Mouse (Mus musculus) MEL (cell line): ENCODE measurements around the gene Cux1. TPM values are rescaled to one million over a fixed set of nuclear protein-coding genes. Genes with fewer than 3 reads are reported as not detected.

Source experiments
- DNase-seq: peaks from one replicate; pipeline ENCODE4 v3.0.0; 2011; ENCODE audit warnings: low read depth, low spot score
- H3K27ac ChIP-seq: 2 replicates; pipeline ENCODE4 v1.5.1; 2012; ENCODE audit warnings: low read depth, mild to moderate bottlenecking, control low read depth, low read length, moderate library complexity; ENCODE audit not compliant: control insufficient read depth
- H3K27me3 ChIP-seq, 2 experiments: fragments of 150-350 bp in 1 of 2; sonication (generic) in 1 of 2; 2 replicates each; pipeline ENCODE4 v1.6.1; 2012; ENCODE audit warnings: low read length in 2 of 2, mild to moderate bottlenecking in 2 of 2, improper control_type of control experiment in 1 of 2, moderate library complexity in 1 of 2; ENCODE audit not compliant: insufficient read depth in 2 of 2, control insufficient read depth in 1 of 2
- H3K36me3 ChIP-seq, 2 experiments: 2 replicates each; pipeline ENCODE4 v1.6.1; 2012 to 2014; ENCODE audit warnings: low read length in 2 of 2, improper control_type of control experiment in 1 of 2, inconsistent platforms in 1 of 2, mild to moderate bottlenecking in 1 of 2; ENCODE audit not compliant: insufficient read depth in 2 of 2, control insufficient read depth in 1 of 2
- H3K4me1 ChIP-seq, 2 experiments: fragments of 150-350 bp in 1 of 2; sonication (generic) in 1 of 2; 2 replicates each; pipeline ENCODE4 v1.6.1; 2012; ENCODE audit warnings: low read length in 2 of 2, improper control_type of control experiment in 1 of 2, mild to moderate bottlenecking in 1 of 2; ENCODE audit not compliant: insufficient read depth in 2 of 2, control insufficient read depth in 1 of 2
- H3K4me3 ChIP-seq, 2 experiments: fragments of 150-350 bp in 1 of 2; sonication (generic) in 1 of 2; 2 replicates each; pipeline ENCODE4 v1.5.1; 2012; ENCODE audit warnings: low read depth in 2 of 2, low read length in 2 of 2, mild to moderate bottlenecking in 2 of 2, moderate library complexity in 2 of 2, control low read depth in 1 of 2, improper control_type of control experiment in 1 of 2; ENCODE audit not compliant: control insufficient read depth in 1 of 2, insufficient read depth in 1 of 2
- H3K79me2 ChIP-seq: 2 replicates; pipeline ENCODE4 v1.6.1; 2012; ENCODE audit warnings: mild to moderate bottlenecking, low read length, moderate library complexity; ENCODE audit not compliant: control insufficient read depth, poor library complexity, insufficient read depth
- H3K9ac ChIP-seq: 2 replicates; pipeline ENCODE4 v1.6.1; 2012; ENCODE audit warnings: low read depth, mild to moderate bottlenecking, control low read depth, low read length, moderate library complexity; ENCODE audit not compliant: control insufficient read depth, poor library complexity, severe bottlenecking
- H3K9me3 ChIP-seq: fragments of 150-350 bp; sonication (generic); replicated peaks from 2 replicates; pipeline ENCODE4 v1.6.1; 2012; ENCODE audit warnings: mild to moderate bottlenecking, low read length, improper control_type of control experiment, moderate library complexity; ENCODE audit not compliant: insufficient read depth
- BHLHE40 ChIP-seq: IDR thresholded peaks from 2 replicates; pipeline ENCODE4 v1.6.1; 2012; ENCODE audit warnings: low read depth, mild to moderate bottlenecking, inconsistent platforms, low read length, improper control_type of control experiment, borderline replicate concordance
- CHD1 ChIP-seq: IDR thresholded peaks from 2 replicates; pipeline ENCODE4 v1.6.1; 2012; ENCODE audit warnings: low read depth, mild to moderate bottlenecking, inconsistent platforms, low read length, improper control_type of control experiment
- CTCF ChIP-seq, 3 experiments: IDR thresholded peaks in 2 of 3; conservative IDR thresholded peaks in 1 of 3; 2 replicates each; pipeline ENCODE4 v1.5.1; 2011 to 2012; ENCODE audit warnings: low read length in 3 of 3, low read depth in 2 of 3, mild to moderate bottlenecking in 2 of 3, improper control_type of control experiment in 1 of 3, inconsistent platforms in 1 of 3, mixed read lengths in 1 of 3, moderate library complexity in 1 of 3; ENCODE audit not compliant: control insufficient read depth in 1 of 3, insufficient read depth in 1 of 3, poor library complexity in 1 of 3, severe bottlenecking in 1 of 3
- ELF1 ChIP-seq: IDR thresholded peaks from 2 replicates; pipeline ENCODE4 v1.6.1; 2014; ENCODE audit warnings: low read depth, mild to moderate bottlenecking, inconsistent platforms, low read length, improper control_type of control experiment, moderate library complexity
- EP300 ChIP-seq, 2 experiments: IDR thresholded peaks; 2 replicates each; pipeline ENCODE4 v1.6.1; 2011; ENCODE audit warnings: improper control_type of control experiment in 2 of 2, low read length in 2 of 2, low read depth in 1 of 2, mild to moderate bottlenecking in 1 of 2
- GABPA ChIP-seq: IDR thresholded peaks from 2 replicates; pipeline ENCODE4 v1.6.1; 2012; ENCODE audit warnings: low read depth, mild to moderate bottlenecking, inconsistent platforms, low read length, improper control_type of control experiment, moderate library complexity
- HCFC1 ChIP-seq: IDR thresholded peaks from 2 replicates; pipeline ENCODE4 v1.6.1; 2012; ENCODE audit warnings: low read depth, mild to moderate bottlenecking, inconsistent platforms, low read length, improper control_type of control experiment, moderate library complexity
- JUND ChIP-seq: IDR thresholded peaks from 2 replicates; pipeline ENCODE4 v1.6.1; 2011; ENCODE audit warnings: low read depth, mild to moderate bottlenecking, improper control_type of control experiment, low read length
- MAX ChIP-seq: IDR thresholded peaks from 2 replicates; pipeline ENCODE4 v1.6.1; 2011; ENCODE audit warnings: low read length, improper control_type of control experiment
- MAZ ChIP-seq: IDR thresholded peaks from 2 replicates; pipeline ENCODE4 v1.6.1; 2012; ENCODE audit warnings: low read depth, mild to moderate bottlenecking, inconsistent platforms, low read length, improper control_type of control experiment
- MEF2A ChIP-seq: IDR thresholded peaks from 2 replicates; pipeline ENCODE4 v1.6.1; 2014; ENCODE audit warnings: low read depth, mild to moderate bottlenecking, inconsistent platforms, low read length, improper control_type of control experiment; ENCODE audit not compliant: poor library complexity, insufficient replicate concordance, severe bottlenecking; ENCODE audit errors: extremely low read depth
- MXI1 ChIP-seq: IDR thresholded peaks from 2 replicates; pipeline ENCODE4 v1.6.1; 2011; ENCODE audit warnings: mild to moderate bottlenecking, low read depth, low read length, improper control_type of control experiment
- MYC ChIP-seq: IDR thresholded peaks from 2 replicates; pipeline ENCODE4 v1.6.1; 2011; ENCODE audit warnings: low read depth, mild to moderate bottlenecking, low read length, improper control_type of control experiment, moderate library complexity
- NELFE ChIP-seq: IDR thresholded peaks from 2 replicates; pipeline ENCODE4 v1.6.1; 2011; ENCODE audit warnings: low read depth, low read length, improper control_type of control experiment
- NRF1 ChIP-seq: IDR thresholded peaks from 2 replicates; pipeline ENCODE4 v1.6.1; 2014; ENCODE audit warnings: low read depth, mild to moderate bottlenecking, inconsistent platforms, low read length, improper control_type of control experiment, moderate library complexity; ENCODE audit not compliant: poor library complexity, insufficient read depth, severe bottlenecking
- POLR2A ChIP-seq, 2 experiments: IDR thresholded peaks; 2 replicates each; pipeline ENCODE4 v1.6.1; 2011 to 2012; ENCODE audit warnings: low read length in 2 of 2, mild to moderate bottlenecking in 2 of 2, control low read depth in 1 of 2, improper control_type of control experiment in 1 of 2, low read depth in 1 of 2, moderate library complexity in 1 of 2; ENCODE audit not compliant: control insufficient read depth in 1 of 2, insufficient read depth in 1 of 2, poor library complexity in 1 of 2
- RAD21 ChIP-seq: IDR thresholded peaks from 2 replicates; pipeline ENCODE4 v1.6.1; 2011; ENCODE audit warnings: mild to moderate bottlenecking, low read depth, low read length, improper control_type of control experiment
- RCOR1 ChIP-seq: IDR thresholded peaks from 2 replicates; pipeline ENCODE4 v1.6.1; 2012; ENCODE audit warnings: low read depth, mild to moderate bottlenecking, inconsistent platforms, low read length, improper control_type of control experiment
- TAL1 ChIP-seq: IDR thresholded peaks from 2 replicates; pipeline ENCODE4 v1.6.1; 2012; ENCODE audit warnings: mild to moderate bottlenecking, inconsistent platforms, low read length, moderate library complexity, mixed read lengths
- TBP ChIP-seq: IDR thresholded peaks from 2 replicates; pipeline ENCODE4 v1.8.0; 2011; ENCODE audit warnings: low read depth, low read length, improper control_type of control experiment
- TCF12 ChIP-seq: IDR thresholded peaks from 2 replicates; pipeline ENCODE4 v1.6.1; 2014; ENCODE audit warnings: low read depth, mild to moderate bottlenecking, inconsistent platforms, low read length, improper control_type of control experiment, moderate library complexity
- UBTF ChIP-seq: IDR thresholded peaks from 2 replicates; pipeline ENCODE4 v1.6.1; 2012; ENCODE audit warnings: low read depth, mild to moderate bottlenecking, inconsistent platforms, low read length, improper control_type of control experiment, moderate library complexity, borderline replicate concordance; ENCODE audit not compliant: insufficient read depth
- USF2 ChIP-seq, 2 experiments: IDR thresholded peaks; 2 replicates each; pipeline ENCODE4 v1.6.1; 2011 to 2012; ENCODE audit warnings: improper control_type of control experiment in 2 of 2, low read length in 2 of 2, borderline replicate concordance in 1 of 2, inconsistent platforms in 1 of 2, low read depth in 1 of 2, mild to moderate bottlenecking in 1 of 2; ENCODE audit not compliant: insufficient read depth in 1 of 2
- ZC3H11A ChIP-seq: IDR thresholded peaks from 2 replicates; pipeline ENCODE4 v1.6.1; 2012; ENCODE audit warnings: low read depth, mild to moderate bottlenecking, inconsistent platforms, low read length, improper control_type of control experiment
- ZKSCAN1 ChIP-seq: IDR thresholded peaks from 2 replicates; pipeline ENCODE4 v1.6.1; 2012; ENCODE audit warnings: low read depth, mild to moderate bottlenecking, inconsistent platforms, low read length, improper control_type of control experiment, moderate library complexity
- ZMIZ1 ChIP-seq: IDR thresholded peaks from 2 replicates; pipeline ENCODE4 v1.6.1; 2012; ENCODE audit warnings: low read depth, mild to moderate bottlenecking, inconsistent platforms, low read length, improper control_type of control experiment, moderate library complexity
- polyA plus RNA-seq, 2 experiments: library from polyadenylated mRNA; stranded (reverse) in 1 of 2; unstranded in 1 of 2; fragments of >175 nt in 1 of 2; fragments of >200 nt in 1 of 2; gene quantifications; 2 replicates each; pipeline versions ENCODE4 v1.2.1 to v1.2.4; 2012; ENCODE audit warnings: low replicate concordance in 2 of 2, low read depth in 1 of 2; ENCODE audit not compliant: insufficient read length in 2 of 2, insufficient read depth in 1 of 2, missing spikeins in 1 of 2
- total RNA-seq: library from RNA; depleted of rRNA; stranded (reverse); fragments of 300-350 nt; gene quantifications from 2 replicates; pipeline ENCODE4 v1.2.3, GENCODE M21; 2012

The Cux1 gene
- total and polyA plus RNA-seq, 3 experiments, result 71.1 to 104 TPM; not detected in 1

- H3K27me3 ChIP-seq, result no peaks in the 10 kb centered on the region
- no peaks in the 10 kb centered on the region for H3K4me1 ChIP-seq
- no peaks in the 10 kb centered on the region for H3K9me3 ChIP-seq
- H3K79me2 ChIP-seq, result no peaks in the 10 kb centered on the region
- H3K27ac ChIP-seq, result no peak overlapping the region
- no peak overlapping the region for H3K9ac ChIP-seq
- DNase-seq, result no peak
- TF ChIP-seq NELFE (no peak), POLR2A (IDR thresholded peaks at IDR 0.05; ENCODE audit: control insufficient read depth in 1 of 2, insufficient read depth in 1 of 2, low read depth in 1 of 2, low read length in 2 of 2, poor library complexity in 1 of 2) (no peak), MXI1 (no peak), TCF12 (no peak), UBTF (no peak), TBP (no peak), MAX (no peak), HCFC1 (no peak), ELF1 (no peak), ZKSCAN1 (no peak), CTCF (IDR thresholded peaks at IDR 0.05 in 2 of 3, conservative IDR thresholded peaks at IDR 0.05 in 1 of 3; ENCODE audit: control insufficient read depth in 1 of 3, insufficient read depth in 1 of 3, low read depth in 2 of 3, low read length in 3 of 3, poor library complexity in 1 of 3, severe bottlenecking in 1 of 3) (no peak), TAL1 (no peak), GABPA (no peak), ZC3H11A (no peak), MYC (no peak), ZMIZ1 (no peak), JUND (no peak), BHLHE40 (no peak)
- H3K36me3 ChIP-seq, result no peaks in the 10 kb centered on the region
- no peak overlapping the region for H3K4me3 ChIP-seq
These were observed 321.5 kb downstream of the Cux1 start for GRCm38 (mm10) chr5:136245541-136246451.

- no peak for DNase-seq
- H3K4me3 ChIP-seq, result no peak overlapping the region
- no peaks in the 10 kb centered on the region for H3K27me3 ChIP-seq
- no peaks in the 10 kb centered on the region for H3K9me3 ChIP-seq
- H3K9ac ChIP-seq, result no peak overlapping the region
- H3K4me1 ChIP-seq, result no peaks in the 10 kb centered on the region
- H3K27ac ChIP-seq, result no peak overlapping the region
- no peak for TF ChIP-seq CHD1
- no peak for TF ChIP-seq MAX
- no peak for TF ChIP-seq MYC
- no peak for TF ChIP-seq POLR2A (IDR thresholded peaks at IDR 0.05; ENCODE audit: control insufficient read depth in 1 of 2, insufficient read depth in 1 of 2, low read depth in 1 of 2, low read length in 2 of 2, poor library complexity in 1 of 2)
- no peak for TF ChIP-seq RCOR1
- TF ChIP-seq MXI1, result no peak
- no peak for TF ChIP-seq ZKSCAN1
- no peak for TF ChIP-seq ELF1
- no peak for TF ChIP-seq JUND
- no peak for TF ChIP-seq RAD21
- TF ChIP-seq USF2 (IDR thresholded peaks at IDR 0.05; ENCODE audit: borderline replicate concordance in 1 of 2, insufficient read depth in 1 of 2, low read depth in 1 of 2, low read length in 2 of 2), result no peak
- no peak for TF ChIP-seq EP300 (IDR thresholded peaks at IDR 0.05; ENCODE audit: low read depth in 1 of 2, low read length in 2 of 2)
- TF ChIP-seq NRF1, result no peak
- no peak for TF ChIP-seq MEF2A
- no peak for TF ChIP-seq MAZ
- no peak for TF ChIP-seq CTCF (IDR thresholded peaks at IDR 0.05 in 2 of 3, conservative IDR thresholded peaks at IDR 0.05 in 1 of 3; ENCODE audit: control insufficient read depth in 1 of 3, insufficient read depth in 1 of 3, low read depth in 2 of 3, low read length in 3 of 3, poor library complexity in 1 of 3, severe bottlenecking in 1 of 3)
- no peak for TF ChIP-seq TBP
- H3K36me3 ChIP-seq, result no peaks in the 10 kb centered on the region
- no peaks in the 10 kb centered on the region for H3K79me2 ChIP-seq
These were observed 322.3 kb downstream of the Cux1 start for GRCm38 (mm10) chr5:136244762-136245540.
